Mouse (Mus musculus): ENCODE measurements around the gene Arglu1.

The Arglu1 gene

GRCm38 (mm10) chr8:8690146-8691092 is at the start of gene Arglu1:
Gene Arglu1 (minus strand): TSS chr8:8690521.
- peak; percentile 77 for DNase-seq (ENCODE audit: low read depth)

DNA sequence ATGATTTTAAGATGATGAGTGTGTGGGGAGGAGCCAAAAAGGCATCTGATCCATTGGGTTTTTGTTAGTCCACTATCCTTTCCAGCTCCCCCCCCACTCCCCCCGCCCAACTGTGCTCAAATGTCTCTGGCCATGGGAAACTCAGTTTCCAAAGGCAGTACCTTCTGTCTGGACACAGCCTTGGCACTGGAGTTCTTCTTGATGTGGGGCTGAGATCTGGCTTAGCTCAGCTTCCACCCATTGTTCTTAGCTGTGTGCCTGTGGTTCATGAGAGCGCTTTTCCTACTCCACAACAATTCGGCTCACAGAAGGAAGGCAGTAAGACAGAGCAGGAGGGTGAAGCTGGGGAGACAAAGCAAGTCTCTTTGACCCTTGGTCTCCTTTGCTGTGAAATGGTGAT is 47.0 kb upstream of the Arglu1 start:
- no peak for DNase-seq (ENCODE audit: low read depth)

DNA sequence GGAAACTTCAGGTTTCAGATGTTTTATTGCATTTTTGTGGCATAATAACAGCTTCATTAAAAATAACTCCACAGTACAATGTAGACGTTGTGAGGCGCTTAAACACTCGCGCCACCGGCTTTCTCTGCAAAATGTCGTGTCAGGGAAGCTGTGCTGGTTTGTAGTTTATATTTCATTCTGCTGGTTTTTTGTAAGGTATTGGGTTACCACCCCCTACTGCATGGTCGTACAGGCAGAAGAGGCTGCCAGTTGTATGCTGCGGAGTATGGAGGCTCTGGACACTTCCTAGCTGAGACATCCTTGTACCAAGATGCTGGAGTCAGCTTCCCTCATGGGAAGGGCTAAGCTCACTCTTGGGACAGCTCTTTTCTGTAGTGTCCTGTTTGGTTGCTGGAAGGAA is 46.5 kb upstream of the Arglu1 start:
- DNase-seq (ENCODE audit: low read depth) = no peak

GRCm38 (mm10) chr8:8733804-8734203 is 43.5 kb upstream of the Arglu1 start:
- DNase-seq (ENCODE audit: low read depth) = no peak

- no peak for DNase-seq (ENCODE audit: low read depth)
Measured at GRCm38 (mm10) chr8:8728643-8729042, 38.3 kb upstream of the Arglu1 start.

DNA sequence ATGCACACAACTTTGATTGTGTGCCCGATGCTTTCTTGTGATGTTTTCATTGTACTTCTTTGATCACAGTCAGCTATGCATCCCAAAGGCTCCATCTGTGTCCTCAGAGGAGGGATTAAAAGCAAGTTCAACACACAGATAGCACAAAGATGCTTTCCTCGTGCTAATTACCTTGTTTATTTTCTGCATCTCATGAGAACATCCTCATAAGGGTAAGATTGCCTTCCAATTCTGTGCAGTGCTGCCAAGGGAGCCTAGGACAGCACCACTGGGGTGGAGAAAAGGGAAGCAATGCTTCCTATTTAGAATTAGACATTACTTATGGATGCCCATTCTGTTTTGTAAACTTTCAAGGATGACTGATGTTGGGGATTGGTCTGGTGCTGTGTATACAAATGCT is 36.2 kb upstream of the Arglu1 start:
- DNase-seq (ENCODE audit: low read depth) = no peak

GRCm38 (mm10) chr8:8704813-8705212 is 14.5 kb upstream of the Arglu1 start:
- DNase-seq (ENCODE audit: low read depth) = no peak

DNA sequence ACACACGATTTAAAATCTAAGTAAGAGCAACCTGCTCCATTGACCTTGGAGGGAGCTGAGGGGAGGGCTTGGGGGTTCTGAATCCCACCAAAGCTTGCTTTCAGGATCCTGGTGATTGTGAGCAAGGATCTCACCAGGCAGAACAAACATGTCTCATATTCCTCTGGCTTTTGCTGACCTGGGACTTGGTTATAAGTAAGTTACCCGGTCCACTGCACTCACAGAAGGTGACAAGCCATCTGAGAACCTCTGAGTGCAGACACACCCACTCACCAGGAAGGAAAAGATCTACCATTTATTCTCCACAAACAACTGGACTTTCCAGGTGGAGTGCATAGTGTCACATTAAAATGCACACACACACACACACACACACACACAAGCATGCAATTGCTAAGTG is 13.3 kb upstream of the Arglu1 start:
- DNase-seq (ENCODE audit: low read depth) = no peak

- DNase-seq (ENCODE audit: low read depth) = no peak
Measured at GRCm38 (mm10) chr8:8700821-8701220, 10.5 kb upstream of the Arglu1 start.

DNA sequence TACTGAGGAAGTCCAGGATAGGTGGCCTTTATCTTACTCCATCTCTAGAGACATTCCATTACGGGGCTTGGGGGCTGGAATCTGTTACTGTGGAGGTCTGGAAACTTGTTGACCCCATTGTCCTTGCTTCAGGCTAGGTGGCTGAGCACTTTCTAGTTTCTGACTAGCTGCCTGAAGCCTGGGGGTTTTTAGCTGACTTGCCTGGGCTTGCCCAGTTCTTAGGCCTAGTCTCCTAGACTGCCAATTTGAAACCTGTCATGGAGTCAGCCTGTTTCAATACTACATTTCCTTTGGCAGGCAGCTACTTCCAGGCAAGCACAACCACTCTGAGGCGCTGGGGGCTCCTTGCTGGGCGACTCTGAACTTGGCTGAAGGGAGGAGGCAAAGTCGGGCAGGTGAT is 9.9 kb upstream of the Arglu1 start:
- DNase-seq (ENCODE audit: low read depth) = no peak

DNA sequence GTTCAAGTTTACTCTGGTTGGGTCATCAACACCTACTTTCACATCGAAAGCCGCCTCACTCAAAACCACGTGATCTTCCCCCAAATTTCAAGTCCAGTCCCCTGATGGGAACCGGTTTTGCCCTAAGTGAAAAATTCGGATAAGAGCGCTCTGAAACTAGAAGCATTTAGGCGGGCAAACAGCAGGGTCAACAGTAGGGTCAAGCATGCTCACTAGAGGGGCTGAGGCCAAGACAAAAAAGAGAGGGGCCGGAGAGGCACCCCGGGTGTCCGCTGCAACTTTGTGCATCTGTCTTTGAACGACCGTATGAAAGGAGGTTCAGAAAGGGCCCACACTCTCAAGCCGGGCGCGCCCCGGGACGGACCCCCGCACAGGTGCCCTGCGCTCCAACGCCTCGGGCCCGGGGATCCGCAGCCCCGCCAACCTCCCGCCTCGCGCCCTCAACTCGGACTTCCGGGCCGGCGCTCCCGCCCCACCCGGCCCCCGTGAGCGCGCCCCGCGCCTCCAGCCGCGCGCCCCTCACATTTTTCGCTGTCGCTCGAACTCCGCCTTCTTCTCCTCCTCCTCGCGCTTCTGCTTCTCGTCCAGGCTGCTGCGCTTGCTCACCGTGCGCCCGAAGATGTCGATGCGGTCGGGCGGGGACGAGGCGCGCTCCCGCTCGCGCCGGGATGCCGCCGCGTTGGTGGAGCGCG is 721 bp downstream of the Arglu1 start:
- no peak for DNase-seq (ENCODE audit: low read depth)

GRCm38 (mm10) chr8:8688823-8689453 is 1.4 kb downstream of the Arglu1 start:
- no peak for DNase-seq (ENCODE audit: low read depth)

GRCm38 (mm10) chr8:8685517-8685916 is 4.8 kb downstream of the Arglu1 start:
- no peak for DNase-seq (ENCODE audit: low read depth)

DNA sequence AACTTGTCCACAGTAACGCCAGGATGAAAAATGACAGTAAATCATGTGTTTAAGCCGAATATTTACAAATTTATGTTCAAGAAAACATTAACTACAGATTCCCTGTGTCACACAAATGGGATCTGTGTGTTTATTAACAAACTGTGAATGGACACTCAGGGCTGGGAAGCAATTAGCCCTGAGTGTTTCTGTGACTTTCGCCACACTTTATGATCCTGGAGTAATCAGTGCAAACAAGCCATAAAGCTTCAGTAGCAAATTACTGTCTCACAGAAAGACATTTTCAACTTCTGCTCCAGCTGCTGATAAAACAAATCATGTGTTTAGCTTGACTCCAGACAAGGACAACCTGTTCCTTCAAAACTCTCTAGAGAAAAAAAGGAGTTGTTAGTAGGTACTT is 7.6 kb downstream of the Arglu1 start:
- DNase-seq (ENCODE audit: low read depth) = no peak

GRCm38 (mm10) chr8:8678236-8678635 is 12.1 kb downstream of the Arglu1 start:
- no peak for DNase-seq (ENCODE audit: low read depth)

DNA sequence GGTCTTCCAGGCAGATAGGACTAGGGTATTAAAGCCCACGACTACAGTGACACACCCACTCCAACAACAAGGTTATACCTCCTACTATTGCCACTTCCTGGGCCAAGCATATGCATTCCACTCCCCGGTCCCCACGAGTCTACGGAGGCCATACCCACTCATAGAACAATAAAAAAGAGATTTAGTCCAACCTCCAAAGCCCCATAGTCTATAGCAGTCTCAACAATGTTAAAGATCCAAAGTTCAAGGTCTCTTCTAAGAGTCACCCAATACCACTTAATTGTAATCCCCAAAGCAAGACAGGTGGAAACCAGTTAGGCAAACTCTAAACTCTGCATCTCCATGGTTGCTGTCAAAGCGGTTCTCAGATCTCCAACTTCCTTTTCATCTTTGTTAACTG is 15.5 kb downstream of the Arglu1 start:
- DNase-seq (ENCODE audit: low read depth) = no peak

- peak; percentile 81 for DNase-seq (ENCODE audit: low read depth)
Measured at GRCm38 (mm10) chr8:8661759-8662138, 28.6 kb downstream of the Arglu1 start.

- peak; percentile 80 for DNase-seq (ENCODE audit: low read depth)
Measured at GRCm38 (mm10) chr8:8661103-8661758, 29.1 kb downstream of the Arglu1 start, which contains the start of gene Efnb2. Gene Efnb2 (minus strand): TSS chr8:8661242.

GRCm38 (mm10) chr8:8660307-8661098 is 29.8 kb downstream of the Arglu1 start:
- no peak for DNase-seq (ENCODE audit: low read depth)

DNA sequence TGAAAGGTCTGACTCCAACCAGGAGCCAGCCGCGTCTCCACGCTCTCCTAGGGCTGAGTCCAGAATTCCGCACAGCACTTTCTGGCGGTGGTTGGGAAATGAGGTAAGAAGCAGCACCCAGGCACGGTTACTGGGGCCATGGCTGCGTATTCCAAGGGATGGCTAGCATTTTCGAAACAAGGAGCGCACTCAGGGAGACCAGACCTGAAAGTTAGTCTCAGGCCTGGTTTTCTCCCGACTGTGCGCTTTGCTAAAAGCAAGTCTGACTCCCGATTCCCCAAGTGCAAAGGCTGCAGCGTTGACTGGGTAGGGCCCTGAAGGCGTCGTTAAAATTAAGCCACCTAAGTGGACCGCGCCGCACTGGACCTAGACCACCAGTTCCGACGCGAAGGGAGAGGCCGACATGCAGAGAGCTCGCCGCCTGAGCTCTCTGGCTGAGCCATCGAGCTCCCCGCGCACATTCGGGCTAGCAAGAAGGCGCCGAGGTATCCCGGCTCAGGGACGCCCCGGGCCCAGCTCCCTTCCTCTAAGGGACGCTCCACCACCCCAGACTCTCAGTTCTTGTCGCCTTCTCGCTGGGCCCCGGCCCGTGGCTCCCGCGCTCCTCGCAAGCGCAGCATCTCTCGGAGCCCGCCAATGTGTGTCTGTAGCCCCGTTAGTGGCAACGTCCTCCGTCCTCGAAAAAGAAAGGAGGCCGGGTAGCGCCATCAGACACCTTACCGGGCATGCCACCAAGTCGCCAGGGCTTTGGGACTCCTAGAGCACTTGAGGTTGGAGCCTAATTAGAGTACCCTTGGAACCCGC is 30.6 kb downstream of the Arglu1 start:
- peak; percentile 10 for DNase-seq (ENCODE audit: low read depth)

Measured in c-Kit-positive CD71-negative TER-119-negative erythroid progenitor cells, embryonic 14.5 days (primary cell).